Mouse (Mus musculus) liver, postnatal 0 days (tissue): Measurements from ENCODE around the gene Timeless.

Experiments used
- CTCF ChIP-seq: sonication (generic); IDR thresholded peaks from 2 replicates; pipeline ENCODE4 v1.5.1; 2016; ENCODE audit warnings: antibody characterized with exemption, low read depth
- EP300 ChIP-seq: IDR thresholded peaks from 2 replicates; pipeline ENCODE4 v1.6.1; 2016; ENCODE audit warnings: antibody characterized with exemption, low read depth, mild to moderate bottlenecking

- no peak for TF ChIP-seq CTCF
- no peak for TF ChIP-seq EP300
These were observed 6.1 kb downstream of the Timeless start for GRCm38 (mm10) chr10:128237807-128238480.
